Mouse (Mus musculus) myocyte (in vitro differentiated cells): ENCODE data around the gene Shh. TPM values are rescaled to one million over a fixed set of nuclear protein-coding genes. Genes with fewer than 3 reads are reported as not detected.

ENCODE experiments used
- H3K27me3 ChIP-seq: one replicate; pipeline ENCODE4 v1.6.1; 2011; ENCODE audit not compliant: control insufficient read depth, insufficient read depth, insufficient read length
- H3K36me3 ChIP-seq: one replicate; pipeline ENCODE4 v1.6.1; 2011; ENCODE audit not compliant: control insufficient read depth, insufficient read depth
- H3K4me2 ChIP-seq: one replicate; pipeline ENCODE4 v1.6.1; 2011; ENCODE audit warnings: low read depth, control low read depth
- H3K4me3 ChIP-seq: one replicate; pipeline ENCODE4 v1.5.1; 2011; ENCODE audit warnings: mild to moderate bottlenecking, control low read depth, moderate library complexity
- H3K79me2 ChIP-seq: one replicate; pipeline ENCODE4 v1.6.1; 2011; ENCODE audit not compliant: control insufficient read depth, insufficient read depth
- H3ac ChIP-seq: one replicate; pipeline ENCODE4 v1.6.1; 2011; ENCODE audit not compliant: control insufficient read depth, insufficient read length
- CEBPB ChIP-seq: IDR thresholded peaks from 2 replicates; pipeline ENCODE4 v1.6.1; 2011; ENCODE audit warnings: mild to moderate bottlenecking, moderate library complexity; ENCODE audit not compliant: poor library complexity, insufficient read depth, severe bottlenecking
- E2F4 ChIP-seq: IDR thresholded peaks from one replicate; pipeline ENCODE4 v1.6.1; 2011; ENCODE audit warnings: mild to moderate bottlenecking, control low read depth, moderate library complexity; ENCODE audit not compliant: insufficient read depth
- MAX ChIP-seq: IDR thresholded peaks from one replicate; pipeline ENCODE4 v1.6.1; 2011; ENCODE audit warnings: low read depth, mild to moderate bottlenecking, control low read depth
- MYOD1 ChIP-seq, 3 experiments: IDR thresholded peaks; one replicate each; pipeline ENCODE4 v1.6.1; 2011; ENCODE audit warnings: control low read depth in 2 of 3, low read depth in 2 of 3, mild to moderate bottlenecking in 2 of 3, moderate library complexity in 1 of 3; ENCODE audit not compliant: insufficient read length in 2 of 3, control insufficient read depth in 1 of 3
- MYOG ChIP-seq, 3 experiments: IDR thresholded peaks; one replicate each; pipeline ENCODE4 v1.6.1; 2011; ENCODE audit warnings: control low read depth in 2 of 3, low read depth in 2 of 3, mild to moderate bottlenecking in 2 of 3; ENCODE audit not compliant: insufficient read length in 2 of 3, control insufficient read depth in 1 of 3, insufficient read depth in 1 of 3
- POLR2A ChIP-seq: IDR thresholded peaks from one replicate; pipeline ENCODE4 v1.6.1; 2011; ENCODE audit warnings: low read depth, mild to moderate bottlenecking, control low read depth, moderate library complexity; ENCODE audit not compliant: insufficient read length
- POLR2AphosphoS2 ChIP-seq: IDR thresholded peaks from one replicate; pipeline ENCODE4 v1.6.1; 2011; ENCODE audit warnings: low read depth, control low read depth; ENCODE audit not compliant: insufficient read length
- REST ChIP-seq: IDR thresholded peaks from one replicate; pipeline ENCODE4 v1.6.1; 2011; ENCODE audit warnings: mild to moderate bottlenecking, control low read depth, moderate library complexity; ENCODE audit not compliant: insufficient read depth, insufficient read length
- SRF ChIP-seq: IDR thresholded peaks from one replicate; pipeline ENCODE4 v1.6.1; 2011; ENCODE audit warnings: low read depth; ENCODE audit not compliant: control insufficient read depth, insufficient read length
- TCF12 ChIP-seq: IDR thresholded peaks from one replicate; pipeline ENCODE4 v1.6.1; 2011; ENCODE audit warnings: mild to moderate bottlenecking, control low read depth; ENCODE audit not compliant: poor library complexity, insufficient read depth, severe bottlenecking
- TCF3 ChIP-seq: IDR thresholded peaks from one replicate; pipeline ENCODE4 v1.6.1; 2011; ENCODE audit warnings: low read depth, control low read depth; ENCODE audit not compliant: insufficient read length
- USF1 ChIP-seq: IDR thresholded peaks from one replicate; pipeline ENCODE4 v1.6.1; 2011; ENCODE audit warnings: low read depth, mild to moderate bottlenecking, control low read depth, moderate library complexity
- polyA plus RNA-seq: library from polyadenylated mRNA; unstranded; fragments of >200 nt; fragmentation: generic; extraction: Trizol; gene quantifications from one replicate; pipeline ENCODE4 v1.2.1, GENCODE M21; 2012; ENCODE audit warnings: missing spikeins

The Shh gene
- polyA plus RNA-seq, 1 experiment = not detected

DNA sequence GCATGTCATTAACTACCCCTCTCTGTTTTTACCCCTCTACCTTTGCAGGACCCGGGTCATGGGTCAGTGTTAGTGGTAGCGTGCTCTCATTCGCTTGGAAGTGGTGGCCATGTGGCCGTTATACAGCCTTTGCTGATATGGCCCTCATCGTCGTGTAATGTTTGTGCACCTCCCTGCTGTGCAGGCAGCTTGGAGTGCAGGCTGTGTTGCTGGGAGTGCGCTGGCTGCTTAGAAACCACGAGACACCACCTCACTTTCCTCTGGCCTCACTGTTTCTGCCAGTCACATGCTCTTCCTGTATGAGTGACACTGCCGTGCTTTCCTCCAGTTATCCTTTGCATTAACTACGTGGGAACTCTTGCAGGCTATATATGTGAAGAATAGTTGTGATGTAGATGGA is 48.3 kb downstream of the Shh start:
- H3K4me2 ChIP-seq = no peak overlapping the region
- no peaks in the 10 kb centered on the region for H3K27me3 ChIP-seq
- no peak overlapping the region for H3ac ChIP-seq
- no peaks in the 10 kb centered on the region for H3K79me2 ChIP-seq
- H3K36me3 ChIP-seq = peaks cover 8% of the 10 kb centered on the region
- TF ChIP-seq CEBPB (no peak), TCF3 (no peak), E2F4 (no peak), POLR2AphosphoS2 (peak; percentile 9)
- H3K4me3 ChIP-seq = no peak overlapping the region

DNA sequence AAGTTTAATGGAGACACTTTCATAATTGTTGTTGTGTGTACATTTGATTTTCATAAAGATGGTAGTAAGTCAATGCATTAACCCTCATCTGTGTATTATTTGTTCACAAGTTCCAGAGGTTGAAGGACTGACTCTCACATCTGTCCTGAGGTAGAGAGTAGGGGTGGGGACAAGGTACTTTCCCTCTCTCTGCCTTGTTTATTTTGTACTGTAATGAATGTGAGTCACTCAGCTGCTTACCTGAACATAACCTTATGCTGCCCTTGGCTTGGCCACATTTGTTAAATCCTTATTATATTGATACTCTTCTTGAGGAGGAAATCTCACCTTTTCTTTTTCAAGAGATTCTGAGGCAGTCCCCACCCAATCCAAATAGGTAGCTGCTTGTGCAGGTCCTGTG is 51.0 kb downstream of the Shh start:
- TF ChIP-seq MYOG (IDR thresholded peaks at IDR 0.05; ENCODE audit: control insufficient read depth in 1 of 3, insufficient read depth in 1 of 3, insufficient read length in 2 of 3, low read depth in 2 of 3) (no peak), E2F4 (no peak), POLR2A (no peak), TCF3 (no peak), TCF12 (no peak), USF1 (no peak)
- H3K4me3 ChIP-seq = no peak overlapping the region
- H3K36me3 ChIP-seq = peaks cover 24% of the 10 kb centered on the region
- no peaks in the 10 kb centered on the region for H3K27me3 ChIP-seq
- no peaks in the 10 kb centered on the region for H3K79me2 ChIP-seq
- no peak overlapping the region for H3K4me2 ChIP-seq
- no peak overlapping the region for H3ac ChIP-seq

DNA sequence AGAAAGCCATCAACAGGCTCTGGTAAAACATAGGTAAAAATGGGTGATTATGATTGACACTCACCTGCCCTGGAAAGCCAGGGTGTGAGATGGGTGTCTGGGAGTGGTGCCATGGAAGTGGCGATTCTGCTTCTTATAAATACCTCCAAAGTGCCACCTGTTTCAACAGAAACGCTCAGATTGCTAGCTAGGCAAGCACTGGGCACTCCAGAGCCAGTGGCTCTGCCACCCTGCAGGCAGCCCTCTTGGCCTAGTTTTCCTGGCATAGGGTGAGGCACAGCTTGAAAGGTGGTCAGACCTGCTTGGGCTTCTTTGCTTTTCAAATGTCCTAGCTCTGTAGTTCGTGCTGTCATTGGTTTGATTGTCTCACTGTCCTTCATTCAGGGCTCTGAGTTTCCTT is 53.0 kb downstream of the Shh start:
- no peak for TF ChIP-seq POLR2A
- no peak overlapping the region for H3K4me2 ChIP-seq
- no peak overlapping the region for H3ac ChIP-seq
- no peaks in the 10 kb centered on the region for H3K79me2 ChIP-seq
- no peak overlapping the region for H3K4me3 ChIP-seq
- H3K36me3 ChIP-seq = peaks cover 33% of the 10 kb centered on the region
- no peaks in the 10 kb centered on the region for H3K27me3 ChIP-seq

DNA sequence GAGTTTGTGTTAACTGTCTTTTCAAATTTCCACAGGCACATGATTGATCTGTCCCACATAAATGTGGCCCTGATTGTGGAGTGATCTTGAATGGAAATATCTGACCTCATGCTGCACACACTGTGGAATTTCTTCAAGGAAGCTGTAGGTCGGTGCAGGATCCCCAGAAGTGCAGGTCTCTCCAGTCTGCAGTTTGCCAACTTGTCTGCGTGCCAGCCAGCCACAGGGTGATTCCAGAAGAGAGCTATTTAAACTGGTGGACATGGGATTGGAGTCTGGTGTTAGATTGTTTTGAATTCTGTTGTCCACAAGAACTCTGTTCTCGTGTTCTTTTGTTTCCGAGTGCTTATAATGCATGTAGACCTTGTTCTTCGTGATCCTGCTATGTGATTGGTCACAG is 53.5 kb downstream of the Shh start:
- TF ChIP-seq POLR2A (no peak), TCF3 (no peak), POLR2AphosphoS2 (no peak), TCF12 (no peak), E2F4 (no peak), SRF (no peak), MYOD1 (IDR thresholded peaks at IDR 0.05; ENCODE audit: control insufficient read depth in 1 of 3, insufficient read length in 2 of 3, low read depth in 2 of 3) (no peak), MYOG (IDR thresholded peaks at IDR 0.05; ENCODE audit: control insufficient read depth in 1 of 3, insufficient read depth in 1 of 3, insufficient read length in 2 of 3, low read depth in 2 of 3) (no peak), MAX (no peak), USF1 (no peak), REST (no peak), CEBPB (no peak)
- Histone ChIP-seq H3ac (no peak overlapping the region), H3K27me3 (no peaks in the 10 kb centered on the region), H3K36me3 (peaks cover 33% of the 10 kb centered on the region), H3K4me2 (no peak overlapping the region), H3K4me3 (no peak overlapping the region), H3K79me2 (no peaks in the 10 kb centered on the region)

DNA sequence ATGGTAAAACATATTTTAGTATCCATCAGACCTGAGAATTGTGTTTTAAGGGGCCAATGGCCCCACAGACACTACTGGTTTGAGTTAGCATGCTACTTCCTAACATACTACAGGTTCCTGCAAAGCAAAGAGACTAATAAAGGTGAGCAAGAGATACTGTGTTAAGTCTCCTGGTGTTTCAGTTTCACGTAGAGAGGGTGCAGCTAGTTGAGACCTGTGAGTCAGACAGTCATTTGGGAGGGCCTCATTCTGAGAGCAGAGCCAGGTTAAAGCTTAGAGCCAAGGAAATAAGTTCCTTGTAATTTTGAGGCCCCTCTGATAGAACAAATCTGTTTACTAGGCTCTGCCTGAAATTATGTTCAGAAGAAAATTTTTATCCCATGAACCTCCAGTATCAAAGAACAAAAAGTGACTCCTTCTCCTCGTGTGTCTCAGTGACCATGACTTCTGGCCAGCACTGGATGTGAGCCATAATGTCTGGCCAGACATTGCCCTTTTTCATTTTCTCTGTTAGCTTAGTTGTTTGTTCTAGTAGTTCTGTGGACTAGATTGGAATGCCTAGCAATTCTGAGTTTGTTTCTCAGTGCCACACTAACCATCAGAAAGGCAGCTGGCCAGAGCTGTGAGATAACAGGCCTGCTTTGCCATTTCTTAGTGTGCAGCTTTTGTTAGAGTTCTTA is 54.9 kb downstream of the Shh start:
- H3K36me3 ChIP-seq = peaks cover 33% of the 10 kb centered on the region
- H3K4me3 ChIP-seq = no peak overlapping the region
- H3ac ChIP-seq = no peak overlapping the region
- H3K79me2 ChIP-seq = peaks cover 5% of the 10 kb centered on the region
- no peak overlapping the region for H3K4me2 ChIP-seq
- no peaks in the 10 kb centered on the region for H3K27me3 ChIP-seq
- no peak for TF ChIP-seq MAX

Other genes starting within 250 kb of the Shh start
- gene Cnpy1, start 221.4 kb downstream of the Shh start, polyA plus RNA-seq = not detected
- gene Rbm33, start 150.1 kb downstream of the Shh start, polyA plus RNA-seq = 11.7 TPM